Mouse (Mus musculus) heart, postnatal 0 days (tissue): ENCODE measurements around the gene Kcnk5. TPM values are rescaled to one million over a fixed set of nuclear protein-coding genes. Genes with fewer than 3 reads are reported as not detected.

Experiments
- ATAC-seq: fragments of 200-750 bp; cut with Nextera tagmentation; 2 replicates; pipeline ENCODE4 v1.8.0; 2017; ENCODE audit warnings: low read depth, moderate number of reproducible peaks, moderate library complexity; ENCODE audit not compliant: insufficient read depth
- DNase-seq: peaks from one replicate; pipeline ENCODE4 v3.0.0-alpha.2; 2016; ENCODE audit warnings: low spot score
- H3K27ac ChIP-seq: fragments of 300-500 bp; sonication (generic); 2 replicates; pipeline ENCODE4 v1.5.1; 2014; ENCODE audit warnings: low read depth, mild to moderate bottlenecking
- H3K27me3 ChIP-seq: fragments of 300-500 bp; sonication (generic); 2 replicates; pipeline ENCODE4 v1.6.1; 2014; ENCODE audit warnings: low read length, mixed read lengths; ENCODE audit not compliant: control insufficient read depth, insufficient read depth
- H3K36me3 ChIP-seq: fragments of 300-500 bp; sonication (generic); replicated peaks from 2 replicates; pipeline ENCODE4 v1.6.1; 2014; ENCODE audit warnings: low read length, mixed read lengths; ENCODE audit not compliant: control insufficient read depth, insufficient read depth
- H3K4me1 ChIP-seq: fragments of 300-500 bp; sonication (generic); 2 replicates; pipeline ENCODE4 v1.6.1; 2014; ENCODE audit warnings: antibody characterized with exemption; ENCODE audit not compliant: control insufficient read depth, insufficient read depth
- H3K4me2 ChIP-seq: fragments of 300-500 bp; sonication (generic); 2 replicates; pipeline ENCODE4 v1.6.1; 2014; ENCODE audit warnings: low read depth, mild to moderate bottlenecking, low read length, moderate library complexity
- H3K4me3 ChIP-seq: fragments of 300-500 bp; sonication (generic); 2 replicates; pipeline ENCODE4 v1.5.1; 2014; ENCODE audit warnings: low read depth, low read length
- H3K9ac ChIP-seq: fragments of 300-500 bp; sonication (generic); replicated peaks from 2 replicates; pipeline ENCODE4 v1.6.1; 2014; ENCODE audit warnings: low read depth, low read length, mixed read lengths
- H3K9me3 ChIP-seq: fragments of 300-500 bp; sonication (generic); replicated peaks from 2 replicates; pipeline ENCODE4 v1.6.1; 2016; ENCODE audit warnings: low read length; ENCODE audit not compliant: control insufficient read depth
- CTCF ChIP-seq: IDR thresholded peaks from 2 replicates; pipeline ENCODE4 v1.5.1; 2016; ENCODE audit warnings: antibody characterized with exemption, control low read depth, low read depth
- EP300 ChIP-seq: IDR thresholded peaks from 2 replicates; pipeline ENCODE4 v1.6.1; 2016; ENCODE audit warnings: antibody characterized with exemption, low read depth
- WGBS: fragments of 180-500 bp; shearing (Covaris S2); extraction: QIAGEN DNeasy Blood & Tissue Kit; methylation state at CpG from one replicate; pipeline ENCODE4 v1.1.7; 2014; 5-methylcytosine and 5-hydroxymethylcytosine counted together
- polyA plus RNA-seq: library from polyadenylated mRNA; unstranded; fragments of >200 nt; fragmentation: Nextera tagmentation; extraction: Ambion mirVana; gene quantifications from 2 replicates; pipeline ENCODE4 v1.2.1, GENCODE M21; 2015
- total RNA-seq: library from RNA; depleted of rRNA; stranded (reverse); fragments of >200 nt; gene quantifications from 2 replicates; pipeline ENCODE4 v1.2.3, GENCODE M21; 2014; ENCODE audit warnings: low replicate concordance

The Kcnk5 gene
- total and polyA plus RNA-seq, 2 experiments from 2014 or later = 0.86 to 1.8 TPM

GRCm38 (mm10) chr14:20138484-20139355 is 42.9 kb downstream of the Kcnk5 start, which contains the start of gene Saysd1:
Saysd1 (minus strand) TSS chr14:20138534.
- Histone ChIP-seq H3K4me2 (no peak within 1 kb of the TSS), H3K9me3 (no peaks in the 10 kb centered on the region), H3K4me1 (no peaks in the 10 kb centered on the region), H3K9ac (no peak within 1 kb of the TSS), H3K27ac (no peak within 1 kb of the TSS), H3K36me3 (no peaks in the 10 kb centered on the region), H3K4me3 (no peak within 1 kb of the TSS), H3K27me3 (no peaks in the 10 kb centered on the region)
- ATAC-seq = no peak
- TF ChIP-seq CTCF = no peak
- TF ChIP-seq EP300 = no peak
- no peak for DNase-seq
- 66% methylated on average over 16 of the region's 16 CpGs for WGBS

GRCm38 (mm10) chr14:20134965-20135671 is 46.5 kb downstream of the Kcnk5 start:
- Histone ChIP-seq H3K4me1 (no peaks in the 10 kb centered on the region), H3K36me3 (no peaks in the 10 kb centered on the region), H3K9ac (no peak overlapping the region), H3K4me2 (no peak overlapping the region), H3K4me3 (no peak overlapping the region), H3K27ac (no peak overlapping the region), H3K9me3 (no peaks in the 10 kb centered on the region), H3K27me3 (no peaks in the 10 kb centered on the region)
- DNase-seq (no peak), ATAC-seq (no peak)
- 84% methylated on average over 10 of the region's 10 CpGs for WGBS
- TF ChIP-seq EP300 (no peak), CTCF (no peak)

- H3K27ac ChIP-seq = no peak overlapping the region
- no peak overlapping the region for H3K9ac ChIP-seq
- H3K4me3 ChIP-seq = no peak overlapping the region
- no peak overlapping the region for H3K4me2 ChIP-seq
- no peaks in the 10 kb centered on the region for H3K9me3 ChIP-seq
- ATAC-seq (no peak; the same call in 1 of the 2 replicates), DNase-seq (no peak)
- H3K27me3 ChIP-seq = no peaks in the 10 kb centered on the region
- no peaks in the 10 kb centered on the region for H3K4me1 ChIP-seq
- no peak for TF ChIP-seq CTCF
- TF ChIP-seq EP300 = no peak
- H3K36me3 ChIP-seq = no peaks in the 10 kb centered on the region
- WGBS = 83% methylated on average over 6 of the region's 6 CpGs
Observed at GRCm38 (mm10) chr14:20128162-20128561, 53.4 kb downstream of the Kcnk5 start.

DNA sequence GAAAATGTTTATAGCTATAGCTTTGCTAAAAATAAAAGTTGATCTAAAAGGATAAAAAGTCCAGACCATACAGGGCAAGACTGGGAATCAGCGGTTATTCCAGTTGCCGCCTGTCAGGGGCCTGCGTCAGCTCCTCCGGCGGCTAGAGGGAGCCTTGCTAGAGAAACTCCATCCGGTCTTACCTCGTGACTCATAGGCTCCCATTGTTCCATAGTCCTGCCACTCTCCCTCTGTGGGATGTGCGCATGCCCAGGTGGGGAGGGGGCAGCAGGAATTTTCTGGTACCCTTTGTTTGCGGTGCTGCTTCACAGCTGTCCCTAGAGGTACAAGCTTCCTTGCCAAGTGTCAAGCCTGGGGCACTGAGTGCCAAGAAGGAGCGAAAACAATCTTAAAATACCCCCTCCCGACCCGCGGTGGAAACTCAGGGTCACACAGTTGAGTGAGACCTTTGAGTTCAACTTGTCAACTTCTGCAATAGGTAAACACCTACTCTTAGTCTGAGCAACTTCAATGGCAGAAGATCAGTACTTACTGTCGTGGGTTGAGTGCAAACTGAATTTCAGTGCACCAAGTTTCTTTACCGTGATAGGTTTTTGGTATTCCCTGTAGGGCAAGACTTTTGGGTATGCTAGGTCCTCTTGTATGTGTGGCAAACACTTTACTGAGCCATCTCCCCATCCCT is 54.1 kb downstream of the Kcnk5 start:
- TF ChIP-seq EP300 = no peak
- Histone ChIP-seq H3K27me3 (no peaks in the 10 kb centered on the region), H3K4me2 (no peak overlapping the region), H3K4me1 (no peaks in the 10 kb centered on the region), H3K36me3 (no peaks in the 10 kb centered on the region), H3K4me3 (no peak overlapping the region), H3K9ac (no peak overlapping the region), H3K9me3 (no peaks in the 10 kb centered on the region), H3K27ac (no peak overlapping the region)
- DNase-seq (no peak), ATAC-seq (no peak)
- 70% methylated on average over 15 of the region's 15 CpGs for WGBS

DNA sequence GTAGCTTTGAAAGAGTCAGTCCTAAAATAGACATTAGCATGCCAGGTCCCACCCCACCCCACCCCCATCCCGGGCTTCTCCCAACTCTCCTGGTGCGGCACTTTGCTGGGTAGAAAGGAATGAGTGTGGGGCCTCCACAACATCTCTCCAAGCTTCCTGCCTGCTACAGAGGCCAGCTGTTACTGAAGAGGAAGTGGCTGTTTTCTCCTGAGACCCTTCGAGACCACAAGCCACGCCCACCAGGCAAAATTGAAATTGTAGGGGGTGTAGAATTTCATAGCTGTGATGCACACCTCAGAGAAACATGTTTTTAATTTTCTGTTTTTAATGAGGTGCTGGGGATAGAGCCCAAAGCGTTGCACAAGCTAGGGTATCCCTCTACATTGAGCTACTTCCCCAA is 60.7 kb downstream of the Kcnk5 start:
- no peak overlapping the region for H3K4me3 ChIP-seq
- ATAC-seq (no peak), DNase-seq (no peak)
- H3K4me2 ChIP-seq = no peak overlapping the region
- no peaks in the 10 kb centered on the region for H3K36me3 ChIP-seq
- no peaks in the 10 kb centered on the region for H3K9me3 ChIP-seq
- no peak overlapping the region for H3K27ac ChIP-seq
- TF ChIP-seq EP300 = no peak
- TF ChIP-seq CTCF = no peak
- no peaks in the 10 kb centered on the region for H3K27me3 ChIP-seq
- 59% methylated on average over 5 of the region's 5 CpGs for WGBS
- H3K4me1 ChIP-seq = no peaks in the 10 kb centered on the region
- H3K9ac ChIP-seq = no peak overlapping the region
